Mouse (Mus musculus) ES-Bruce4 (cell line): ENCODE data around the gene Car10. TPM values are rescaled to one million over a fixed set of nuclear protein-coding genes. Genes with fewer than 3 reads are reported as not detected.

Experiments
- H3K27ac ChIP-seq: 2 replicates; pipeline ENCODE4 v1.5.1; 2012; ENCODE audit warnings: low read length, inconsistent platforms; ENCODE audit not compliant: insufficient read depth
- H3K27me3 ChIP-seq: 2 replicates; pipeline ENCODE4 v1.6.1; 2012; ENCODE audit warnings: mild to moderate bottlenecking, low read length, inconsistent platforms; ENCODE audit not compliant: control insufficient read depth, poor library complexity, insufficient read depth, severe bottlenecking
- H3K36me3 ChIP-seq: 2 replicates; pipeline ENCODE4 v1.6.1; 2012; ENCODE audit warnings: inconsistent platforms, mild to moderate bottlenecking, low read length, moderate library complexity; ENCODE audit not compliant: control insufficient read depth, poor library complexity, insufficient read depth, severe bottlenecking
- H3K4me1 ChIP-seq: one replicate; pipeline ENCODE4 v1.8.1; 2011; ENCODE audit warnings: low read length; ENCODE audit not compliant: control insufficient read depth, insufficient read depth
- H3K4me3 ChIP-seq: 2 replicates; pipeline ENCODE4 v1.5.1; 2011; ENCODE audit warnings: low read depth, mild to moderate bottlenecking, low read length
- H3K9ac ChIP-seq: 2 replicates; pipeline ENCODE4 v1.6.1; 2012; ENCODE audit warnings: low read depth, mild to moderate bottlenecking, inconsistent platforms; ENCODE audit not compliant: poor library complexity, severe bottlenecking
- H3K9me3 ChIP-seq: replicated peaks from 2 replicates; pipeline ENCODE4 v1.6.1; 2012; ENCODE audit warnings: mild to moderate bottlenecking, low read length, inconsistent platforms; ENCODE audit not compliant: control insufficient read depth, poor library complexity, insufficient read depth, severe bottlenecking
- CTCF ChIP-seq: IDR thresholded peaks from one replicate; pipeline ENCODE4 v1.8.1; 2011; ENCODE audit warnings: low read depth, low read length
- EP300 ChIP-seq: IDR thresholded peaks from 2 replicates; pipeline ENCODE4 v1.6.1; 2011; ENCODE audit warnings: low read depth, low read length; ENCODE audit not compliant: insufficient read depth
- POLR2A ChIP-seq: IDR thresholded peaks from one replicate; pipeline ENCODE4 v1.8.1; 2011; ENCODE audit warnings: low read length; ENCODE audit not compliant: insufficient read depth
- polyA plus RNA-seq: library from polyadenylated mRNA; stranded (reverse); fragments of >200 nt; gene quantifications from 2 replicates; pipeline ENCODE4 v1.2.4, GENCODE M21; 2011; ENCODE audit warnings: low read depth; ENCODE audit not compliant: missing spikeins, insufficient read depth, insufficient read length

Car10 gene
- polyA plus RNA-seq, 1 experiment, result not detected

DNA sequence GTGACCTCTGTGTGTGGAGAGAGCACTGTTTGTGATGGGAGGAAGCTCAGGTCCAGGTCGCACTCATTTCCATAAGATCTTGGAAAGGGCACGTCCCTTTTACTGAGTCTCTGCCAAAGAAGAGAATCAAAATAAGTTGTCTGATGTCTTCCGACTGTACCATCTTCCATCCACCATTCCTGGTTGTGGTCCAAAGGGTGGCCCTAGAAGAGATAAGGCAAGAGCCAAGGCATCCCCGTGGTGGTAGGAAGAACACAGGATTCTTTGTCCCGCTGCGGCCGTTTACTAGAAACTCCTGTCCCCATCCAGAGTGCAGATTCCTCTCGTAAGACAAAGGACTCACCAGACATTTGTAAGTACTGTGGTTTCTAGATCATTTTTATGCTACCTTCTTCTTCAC, 346.9 kb downstream of the Car10 start:
- Histone ChIP-seq H3K4me1 (no peaks in the 10 kb centered on the region), H3K9me3 (no peaks in the 10 kb centered on the region), H3K9ac (no peak overlapping the region), H3K4me3 (no peak overlapping the region), H3K27me3 (no peaks in the 10 kb centered on the region), H3K36me3 (no peaks in the 10 kb centered on the region), H3K27ac (no peak overlapping the region)
- TF ChIP-seq POLR2A (no peak), CTCF (no peak), EP300 (no peak)

DNA sequence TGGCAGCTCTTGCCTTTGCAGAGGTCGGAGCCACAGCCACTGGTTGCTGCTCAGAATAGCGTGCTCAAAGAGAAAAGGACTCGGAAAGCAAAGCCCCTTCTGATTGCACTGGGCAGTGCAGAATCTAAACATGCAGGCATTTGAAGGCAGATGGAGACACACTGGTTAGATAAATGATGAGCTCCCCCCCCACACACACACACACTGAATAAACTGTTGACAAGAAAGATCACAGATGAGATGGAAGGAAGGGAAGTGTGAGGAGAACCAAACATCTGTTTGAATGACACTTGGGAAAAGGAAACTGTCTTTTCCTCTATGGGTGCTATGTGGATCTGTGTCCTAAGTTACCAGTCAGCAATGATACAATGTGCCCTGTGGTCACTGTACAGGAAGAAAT, 349.7 kb downstream of the Car10 start:
- Histone ChIP-seq H3K4me3 (no peak overlapping the region), H3K9ac (no peak overlapping the region), H3K4me1 (no peaks in the 10 kb centered on the region), H3K36me3 (no peaks in the 10 kb centered on the region), H3K27me3 (no peaks in the 10 kb centered on the region), H3K9me3 (no peaks in the 10 kb centered on the region), H3K27ac (no peak overlapping the region)
- TF ChIP-seq POLR2A (no peak), EP300 (no peak), CTCF (no peak)

DNA sequence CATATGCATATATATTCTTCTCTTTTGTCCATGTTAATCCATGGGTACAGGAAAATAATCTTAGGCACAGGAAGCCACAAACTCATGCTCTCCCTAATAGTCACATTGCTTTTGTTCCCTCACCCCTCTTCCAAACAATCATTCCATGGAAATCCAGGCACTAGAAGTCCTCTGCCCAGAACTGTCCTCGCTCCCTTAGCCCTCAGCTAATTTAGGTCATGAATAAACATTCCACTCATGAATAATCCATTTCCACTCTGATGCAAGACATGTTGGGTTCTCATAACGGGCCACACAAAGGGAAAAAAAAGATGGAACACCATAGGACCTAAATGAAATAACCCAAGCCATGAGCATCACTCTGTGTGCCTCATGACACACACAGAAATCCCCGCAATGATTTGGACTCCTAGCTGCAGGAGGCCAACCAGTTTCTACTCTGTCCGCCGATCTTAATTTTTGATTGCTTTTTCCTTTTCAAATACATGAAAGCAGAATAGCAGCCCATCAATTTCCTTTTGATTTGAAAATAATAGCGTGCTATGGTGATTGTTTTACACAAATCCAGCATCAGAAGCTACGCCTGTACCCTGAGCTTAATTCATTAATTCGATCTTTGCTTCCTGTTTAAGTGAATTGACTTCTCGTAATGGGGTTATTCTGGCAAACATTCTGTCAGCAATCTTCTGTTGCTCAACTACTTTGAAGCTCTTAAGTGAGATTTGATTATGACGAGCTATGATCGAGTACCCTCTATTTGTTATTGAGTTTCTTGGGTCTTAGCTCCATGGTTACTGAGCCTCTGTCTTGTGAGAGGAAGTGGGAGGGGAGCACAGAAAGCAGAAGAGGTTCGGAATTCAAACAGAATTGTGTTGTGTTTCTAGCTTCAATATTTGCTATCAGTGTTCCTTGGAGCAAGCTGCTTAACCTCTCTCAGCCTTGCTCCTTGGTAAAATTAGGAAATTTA, 350.7 kb downstream of the Car10 start:
- no peak overlapping the region for H3K27ac ChIP-seq
- TF ChIP-seq CTCF (no peak), EP300 (no peak), POLR2A (no peak)
- no peak overlapping the region for H3K9ac ChIP-seq
- H3K9me3 ChIP-seq, result no peaks in the 10 kb centered on the region
- H3K4me3 ChIP-seq, result no peak overlapping the region
- H3K27me3 ChIP-seq, result no peaks in the 10 kb centered on the region
- no peaks in the 10 kb centered on the region for H3K36me3 ChIP-seq
- no peaks in the 10 kb centered on the region for H3K4me1 ChIP-seq

DNA sequence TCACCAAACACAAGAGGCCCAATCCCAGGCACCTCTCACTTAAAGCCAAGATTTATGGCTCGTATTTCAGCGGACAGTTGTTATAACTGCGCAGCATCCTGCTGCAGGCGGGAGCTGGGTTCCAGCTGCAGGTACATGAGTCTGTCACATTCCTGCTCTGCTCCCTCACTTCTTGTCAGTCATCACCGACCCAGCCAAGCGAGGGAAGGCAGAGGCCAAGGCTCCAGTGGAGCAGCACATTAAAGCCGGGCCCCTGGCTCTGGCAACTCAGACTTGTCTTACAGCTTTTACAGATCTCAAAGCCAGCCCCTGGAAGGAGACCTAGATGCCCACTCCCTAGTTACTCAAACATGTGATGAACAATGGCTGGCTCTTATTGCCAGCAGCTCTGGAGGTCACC, 352.7 kb downstream of the Car10 start:
- TF ChIP-seq CTCF (no peak), EP300 (no peak), POLR2A (no peak)
- Histone ChIP-seq H3K27ac (no peak overlapping the region), H3K9me3 (no peaks in the 10 kb centered on the region), H3K9ac (no peak overlapping the region), H3K27me3 (no peaks in the 10 kb centered on the region), H3K4me1 (no peaks in the 10 kb centered on the region), H3K4me3 (no peak overlapping the region), H3K36me3 (no peaks in the 10 kb centered on the region)

DNA sequence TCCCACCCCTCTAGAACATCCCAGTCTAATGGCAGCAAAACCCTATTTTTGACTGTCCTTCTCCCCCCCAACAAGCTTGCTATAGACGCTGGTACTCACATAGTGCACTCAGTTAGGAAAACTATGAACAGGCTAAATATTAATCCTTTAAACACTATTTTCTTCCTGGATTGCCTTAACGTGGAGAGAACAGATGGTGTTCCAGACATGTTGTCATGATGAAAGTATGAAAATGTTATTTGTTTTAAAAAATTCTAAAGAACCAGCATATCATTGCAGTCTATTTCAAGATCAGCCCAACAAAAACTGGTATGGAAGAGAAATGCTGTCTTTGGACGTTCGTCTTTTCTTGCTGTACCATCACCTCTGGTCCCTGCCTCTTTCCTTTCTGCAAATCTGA, 368.4 kb downstream of the Car10 start:
- Histone ChIP-seq H3K9ac (no peak overlapping the region), H3K4me3 (no peak overlapping the region), H3K27me3 (no peaks in the 10 kb centered on the region), H3K9me3 (no peaks in the 10 kb centered on the region), H3K27ac (no peak overlapping the region), H3K36me3 (no peaks in the 10 kb centered on the region), H3K4me1 (no peaks in the 10 kb centered on the region)
- no peak for TF ChIP-seq POLR2A
- no peak for TF ChIP-seq EP300
- TF ChIP-seq CTCF, result no peak

DNA sequence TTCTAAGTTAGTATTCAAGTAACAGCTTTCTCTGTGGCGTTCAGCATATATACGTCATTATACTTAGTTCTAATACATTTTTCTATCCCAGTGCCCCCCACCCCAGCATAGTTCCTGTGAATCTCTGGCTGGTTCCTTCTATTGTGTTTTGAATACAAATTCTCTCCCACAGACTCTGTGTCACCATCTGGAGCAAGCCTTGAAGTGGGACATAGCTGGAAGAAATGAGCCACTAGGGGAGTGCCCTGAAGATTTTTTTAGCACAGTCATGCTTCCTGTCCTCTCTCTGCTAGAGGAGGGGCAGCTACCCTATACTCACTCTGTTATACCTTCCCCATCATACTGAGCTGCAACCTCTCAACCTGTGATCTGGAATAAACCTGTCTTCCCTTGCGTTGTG, 369.9 kb downstream of the Car10 start:
- no peak overlapping the region for H3K27ac ChIP-seq
- no peaks in the 10 kb centered on the region for H3K27me3 ChIP-seq
- no peaks in the 10 kb centered on the region for H3K9me3 ChIP-seq
- no peak overlapping the region for H3K9ac ChIP-seq
- no peaks in the 10 kb centered on the region for H3K36me3 ChIP-seq
- H3K4me1 ChIP-seq, result no peaks in the 10 kb centered on the region
- no peak for TF ChIP-seq CTCF
- no peak overlapping the region for H3K4me3 ChIP-seq
